Mouse (Mus musculus) testis, adult 2 months (tissue): ENCODE measurements at regions not wholly inside any gene's neighbourhood (a gene's known extent, or its start where the extent isn't known, plus 50 kb on each side); places are given as distances from the start of the nearest gene placed in this dataset.

Source experiments
- H3K27ac ChIP-seq: fragments of 200-500 bp; 2 replicates; pipeline ENCODE4 v1.5.1; 2012; ENCODE audit warnings: low read depth, low read length; ENCODE audit not compliant: control insufficient read depth, insufficient read depth
- H3K27me3 ChIP-seq: fragments of 200-500 bp; 2 replicates; pipeline ENCODE4 v1.6.1; 2012; ENCODE audit warnings: mild to moderate bottlenecking, low read length, moderate library complexity; ENCODE audit not compliant: control insufficient read depth, insufficient read depth
- H3K36me3 ChIP-seq: fragments of 200-500 bp; 2 replicates; pipeline ENCODE4 v1.6.1; 2012; ENCODE audit warnings: mild to moderate bottlenecking, low read length; ENCODE audit not compliant: control insufficient read depth, insufficient read depth
- H3K4me1 ChIP-seq: fragments of 200-500 bp; 2 replicates; pipeline ENCODE4 v1.6.1; 2012; ENCODE audit warnings: low read length; ENCODE audit not compliant: control insufficient read depth, insufficient read depth
- H3K4me3 ChIP-seq: fragments of 200-500 bp; 2 replicates; pipeline ENCODE4 v1.5.1; 2012; ENCODE audit warnings: low read depth, mild to moderate bottlenecking, low read length, moderate library complexity, mixed read lengths; ENCODE audit not compliant: control insufficient read depth
- CTCF ChIP-seq: fragments of 200-500 bp; IDR thresholded peaks from 2 replicates; pipeline ENCODE4 v1.5.1; 2012; ENCODE audit warnings: low read depth, mild to moderate bottlenecking, inconsistent platforms, low read length, moderate library complexity; ENCODE audit not compliant: control insufficient read depth, insufficient read depth, insufficient replicate concordance
- POLR2A ChIP-seq: fragments of 200-500 bp; IDR thresholded peaks from 2 replicates; pipeline ENCODE4 v1.6.1; 2012; ENCODE audit warnings: low read depth, mild to moderate bottlenecking, inconsistent platforms, low read length, moderate library complexity; ENCODE audit not compliant: control insufficient read depth

DNA sequence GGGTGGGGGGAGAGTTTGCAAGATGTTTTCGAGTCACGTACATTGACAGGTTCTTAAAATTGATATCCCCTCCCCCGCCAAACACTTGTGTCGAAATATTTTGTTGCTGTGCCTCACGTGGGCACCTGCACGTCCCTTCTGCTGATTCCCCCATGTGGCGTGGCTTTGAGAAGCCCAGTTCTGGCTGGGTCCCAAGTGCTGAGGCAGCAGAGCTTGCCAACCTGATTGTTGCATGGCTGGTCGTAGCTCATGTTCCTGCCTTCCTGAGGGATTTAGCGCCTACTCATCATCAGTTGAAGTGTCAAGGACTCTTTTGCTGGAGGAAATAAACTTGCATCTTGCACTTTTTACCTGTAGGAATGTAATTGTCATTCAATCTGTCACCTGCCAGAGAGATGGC lies 137.8 kb downstream of the Tfcp2l1 start:
- Histone ChIP-seq H3K4me3 (no peak overlapping the region), H3K27me3 (no peaks in the 10 kb centered on the region), H3K27ac (no peak overlapping the region), H3K4me1 (no peaks in the 10 kb centered on the region), H3K36me3 (no peaks in the 10 kb centered on the region)
- no peak for TF ChIP-seq POLR2A
- TF ChIP-seq CTCF = no peak

DNA sequence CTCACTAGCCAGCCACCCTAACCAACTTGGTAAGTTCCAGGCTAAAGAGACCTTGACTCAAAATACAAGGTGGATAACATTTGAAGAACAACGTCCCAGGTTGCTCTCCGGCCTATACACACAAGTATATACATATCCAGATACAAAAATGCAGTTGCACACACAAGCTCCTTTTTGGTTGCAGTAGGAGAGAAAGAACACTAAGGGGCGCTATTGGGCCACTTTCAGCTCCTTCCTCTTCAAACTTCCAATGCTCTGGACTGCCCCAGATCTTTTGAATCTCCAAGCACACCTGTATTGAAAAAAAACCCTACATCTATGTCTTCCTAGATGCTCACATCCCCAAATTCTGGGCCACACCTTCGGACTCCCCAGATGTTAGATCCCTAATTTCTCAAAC lies 141.1 kb downstream of the Tfcp2l1 start:
- H3K36me3 ChIP-seq = no peaks in the 10 kb centered on the region
- H3K4me3 ChIP-seq = no peak overlapping the region
- no peak for TF ChIP-seq POLR2A
- TF ChIP-seq CTCF = no peak
- H3K27ac ChIP-seq = no peak overlapping the region
- no peaks in the 10 kb centered on the region for H3K27me3 ChIP-seq
- H3K4me1 ChIP-seq = no peaks in the 10 kb centered on the region

DNA sequence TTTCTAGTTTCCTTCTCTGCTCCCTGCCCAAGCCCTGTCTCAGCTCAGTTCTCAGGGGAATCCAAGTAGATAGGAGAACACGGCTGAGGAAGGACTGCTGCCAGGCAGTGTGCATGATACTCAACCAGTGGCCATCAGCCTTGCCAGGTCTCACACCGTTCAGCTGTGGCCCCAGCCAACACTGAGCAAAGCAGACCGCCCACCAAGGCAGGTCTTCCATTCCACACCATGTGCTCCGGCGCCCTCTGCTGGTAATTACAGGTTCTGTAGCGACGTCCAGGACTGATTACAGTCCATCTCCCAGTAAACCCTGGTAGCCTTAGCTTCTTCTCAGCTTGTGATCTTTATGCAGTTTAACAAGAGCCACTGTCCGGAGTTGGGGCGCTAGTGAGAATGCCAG lies 144.5 kb downstream of the Tfcp2l1 start:
- Histone ChIP-seq H3K27ac (no peak overlapping the region), H3K4me3 (no peak overlapping the region), H3K27me3 (no peaks in the 10 kb centered on the region), H3K36me3 (no peaks in the 10 kb centered on the region), H3K4me1 (no peaks in the 10 kb centered on the region)
- peak; percentile 84; the same call in 1 of the 2 replicates for TF ChIP-seq CTCF
- TF ChIP-seq POLR2A = no peak

- no peaks in the 10 kb centered on the region for H3K4me1 ChIP-seq
- no peak for TF ChIP-seq POLR2A
- TF ChIP-seq CTCF = no peak
- no peak overlapping the region for H3K27ac ChIP-seq
- H3K27me3 ChIP-seq = no peaks in the 10 kb centered on the region
- no peaks in the 10 kb centered on the region for H3K36me3 ChIP-seq
- no peak overlapping the region for H3K4me3 ChIP-seq
These were observed 149.1 kb downstream of the Tfcp2l1 start for GRCm38 (mm10) chr1:118776594-118777441.
